Mouse (Mus musculus) cerebellum, postnatal 25 days (tissue): ENCODE results near the gene Vmn2r110.

ENCODE experiments used
- DNase-seq, 2 experiments: peaks; one replicate each; pipeline ENCODE4 v3.0.0; 2021; ENCODE audit warnings: mixed read lengths in 2 of 2

Gene Vmn2r110

DNA sequence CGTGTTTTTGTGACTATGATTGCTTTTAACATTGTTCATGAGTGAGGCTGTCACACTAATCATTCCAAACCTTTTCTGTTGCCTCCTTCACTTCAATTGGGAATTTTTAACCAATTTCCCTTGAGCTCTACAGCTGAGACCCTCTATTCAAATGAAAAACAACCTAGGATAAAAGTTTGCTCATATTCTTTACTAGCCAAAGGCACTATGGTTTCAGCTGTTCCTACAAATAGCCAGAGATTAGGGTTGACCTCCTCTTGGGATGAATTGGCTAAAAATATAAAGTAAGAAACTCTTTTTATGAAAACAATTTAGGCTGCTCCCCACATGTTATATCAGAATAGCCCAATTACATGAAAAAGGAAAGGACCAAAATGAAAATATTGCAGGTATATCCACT is at the start of gene Vmn2r110:
Gene Vmn2r110 (minus strand): TSS at position 101 of the 400 bp plus-strand sequence.
- no peak for DNase-seq

DNA sequence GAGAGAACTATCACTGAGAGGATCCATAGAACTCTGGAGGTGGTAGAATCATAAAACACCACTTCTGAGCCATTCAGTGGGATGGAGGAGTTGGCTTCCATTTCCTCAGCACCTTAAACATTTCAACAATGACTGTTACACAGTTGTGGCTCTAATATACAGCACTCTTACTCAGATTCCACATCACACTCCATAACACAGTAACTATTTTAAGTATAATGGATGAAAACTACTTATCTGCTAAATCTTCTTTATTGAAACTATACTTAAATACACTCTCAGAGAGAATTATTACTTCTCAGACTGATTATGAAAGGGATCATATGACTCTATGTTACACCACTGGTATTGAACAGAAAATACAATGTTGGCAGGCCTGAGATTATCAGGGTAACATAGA is 28.6 kb upstream of the Vmn2r110 start, which contains the start of gene Fpr-rs3:
Gene Fpr-rs3 (minus strand): TSS at position 101 of the 400 bp plus-strand sequence.
- no peak for DNase-seq

DNA sequence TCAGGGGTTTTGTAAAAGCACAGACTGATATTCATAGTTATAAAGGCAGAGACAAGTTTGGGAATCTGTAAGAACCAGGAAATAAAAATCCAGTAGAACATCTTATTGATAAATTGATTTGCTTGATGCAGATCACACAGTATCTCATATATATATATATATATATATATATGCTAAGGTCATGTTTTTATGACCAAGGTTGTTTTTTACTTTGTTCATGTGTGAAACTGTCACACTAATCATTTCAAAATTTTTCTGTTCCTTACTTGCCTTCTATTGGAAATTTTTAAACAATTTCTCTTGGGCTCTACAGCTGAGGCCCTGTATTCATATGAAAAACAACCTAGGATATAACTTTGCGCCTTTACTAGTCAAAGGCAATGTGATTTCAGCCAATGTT is 31.6 kb downstream of the Vmn2r110 start, which contains the start of gene Vmn2r109:
Gene Vmn2r109 (minus strand): TSS at position 101 of the 400 bp plus-strand sequence.
- DNase-seq = no peak
